Mouse (Mus musculus) sigmoid colon, adult 10 weeks (tissue): ENCODE results near the gene Nup54. TPM values are rescaled to one million over a fixed set of nuclear protein-coding genes. Genes with fewer than 3 reads are reported as not detected.

ENCODE experiments used
- polyA plus RNA-seq: library from polyadenylated mRNA; stranded (reverse); fragments of 350-450 nt; fragmentation: Illumina TruSeq; extraction: RNeasy Lipid Tissue Mini Kit (QIAGEN cat#74804); gene quantifications from one replicate; pipeline ENCODE4 v1.2.3, GENCODE M21; 2014; ENCODE audit warnings: low read depth, low replicate concordance

Gene Nup54
- 38.8 TPM for polyA plus RNA-seq

DNA sequence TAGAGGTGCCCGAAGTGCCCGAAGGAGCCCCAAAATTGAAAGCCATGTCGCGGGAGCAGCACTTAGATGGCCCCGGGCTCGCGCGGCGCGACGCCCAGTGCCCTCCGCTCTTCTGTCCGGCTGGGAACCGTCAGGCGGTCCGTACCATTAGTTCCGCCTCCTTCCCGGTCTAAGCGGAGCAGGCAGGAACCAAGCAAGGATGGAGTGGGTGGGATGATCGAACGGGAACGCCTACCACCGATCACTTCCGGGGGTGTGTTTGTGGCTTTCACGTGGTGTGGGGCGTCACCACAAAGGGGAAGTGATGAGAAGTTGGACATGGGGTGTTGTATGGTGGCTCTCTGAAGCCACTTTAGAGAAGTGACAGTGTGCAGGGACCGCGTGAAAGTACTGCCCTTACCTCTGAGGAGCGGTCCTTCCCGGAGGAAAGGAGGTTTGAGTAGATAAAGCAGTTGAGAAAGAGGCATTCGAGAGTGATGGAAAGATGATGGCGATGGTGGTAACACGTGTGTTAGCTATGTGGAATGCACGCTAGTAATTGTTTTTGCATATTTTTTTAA lies at the start of gene Nup54:
Gene Nup54 (minus strand): TSS at position 195 of the 560 bp plus-strand sequence.

Other genes starting within 250 kb of the Nup54 start
- gene U90926, start 219.8 kb downstream of the Nup54 start, polyA plus RNA-seq, result not detected
- not detected for gene Ppef2, start 178.9 kb downstream of the Nup54 start, polyA plus RNA-seq
- gene Naaa, start 157.0 kb downstream of the Nup54 start, polyA plus RNA-seq, result 19.8 TPM
- gene Sdad1, start 124.7 kb downstream of the Nup54 start, polyA plus RNA-seq, result 17.4 TPM
- gene Cxcl9, start 107.1 kb downstream of the Nup54 start, polyA plus RNA-seq, result 4.6 TPM
- 22.9 TPM for gene Art3, start 103.4 kb downstream of the Nup54 start, polyA plus RNA-seq
- 7.6 TPM for gene Cxcl10, start 86.3 kb downstream of the Nup54 start, polyA plus RNA-seq
- gene Scarb2, start 71.6 kb upstream of the Nup54 start, polyA plus RNA-seq, result 130 TPM
- gene Fam47e, start 119.8 kb upstream of the Nup54 start, polyA plus RNA-seq, result not detected
- 3.5 TPM for gene Stbd1, start 167.8 kb upstream of the Nup54 start, polyA plus RNA-seq
- gene Ccdc158, start 240.1 kb upstream of the Nup54 start, polyA plus RNA-seq, result 0.82 TPM
- gene Shroom3, start 248.2 kb upstream of the Nup54 start, polyA plus RNA-seq, result 12.3 TPM